Mouse (Mus musculus) megakaryocyte, adult 5-6 weeks (primary cell): Measurements from ENCODE around the gene Abcc3. TPM values are rescaled to one million over a fixed set of nuclear protein-coding genes. Genes with fewer than 3 reads are reported as not detected.
"Not testable (repeated sequence)": the region's sequence is repeated elsewhere in the genome, so short reads cannot be mapped to it uniquely, and the experiment has no call there.

Source experiments
- ATAC-seq: 2 replicates; pipeline ENCODE4 v1.8.0; 2016; ENCODE audit warnings: mild to moderate bottlenecking, inconsistent platforms; ENCODE audit not compliant: poor library complexity, severe bottlenecking
- total RNA-seq, 2 experiments: library from RNA; stranded (forward) in 1 of 2; stranded (reverse) in 1 of 2; fragments of 153-499, 151-499 nt in 1 of 2; fragments of 221-1000, 200-1000 nt in 1 of 2; gene quantifications; 2 replicates each; pipeline versions ENCODE4 v1.2.3 to v1.2.4; 2015 to 2017

Gene Abcc3
- total RNA-seq, 2 experiments from 2014 or later, result 1.1 to 1.8 TPM

DNA sequence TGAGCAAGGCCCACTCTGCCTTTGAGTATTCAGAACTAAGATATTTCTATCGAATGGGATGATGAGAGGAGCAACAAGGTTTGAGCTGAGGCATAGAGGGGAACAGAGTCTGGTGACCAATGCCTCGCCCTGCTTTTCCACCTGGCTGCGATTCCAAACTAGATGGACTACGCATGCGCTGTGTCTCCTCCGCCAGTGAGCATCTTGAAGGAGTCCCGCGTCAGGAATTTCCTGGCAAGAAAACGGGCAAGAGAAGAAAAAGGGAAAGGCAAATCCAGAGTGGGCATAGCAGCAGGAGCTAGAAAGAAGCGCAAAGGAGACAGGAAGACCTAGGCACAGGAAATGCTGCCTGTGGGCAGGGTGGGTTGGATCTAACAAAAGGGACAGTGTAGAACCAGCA lies 11.0 kb upstream of the Abcc3 start:
- ATAC-seq, result no peak

DNA sequence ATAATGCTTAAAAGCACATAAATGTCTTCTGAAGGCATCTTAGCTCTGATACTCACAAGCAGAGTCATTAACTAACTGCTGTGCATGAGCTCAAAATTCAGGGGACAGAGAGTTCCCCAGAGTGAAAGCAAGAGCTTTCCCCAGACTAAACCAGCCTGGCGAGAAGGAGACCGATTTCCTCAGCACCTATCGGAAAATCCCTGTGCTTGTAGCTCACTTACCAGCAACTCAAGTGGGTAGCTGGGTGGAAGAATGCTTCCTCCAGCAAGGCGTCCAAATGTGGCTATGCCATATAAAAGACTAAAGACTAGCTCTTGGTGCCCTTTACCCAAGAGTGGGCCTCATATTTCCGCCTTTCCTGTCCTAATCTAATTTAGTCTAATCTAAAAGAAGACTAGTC lies 9.9 kb upstream of the Abcc3 start:
- ATAC-seq, result no peak

DNA sequence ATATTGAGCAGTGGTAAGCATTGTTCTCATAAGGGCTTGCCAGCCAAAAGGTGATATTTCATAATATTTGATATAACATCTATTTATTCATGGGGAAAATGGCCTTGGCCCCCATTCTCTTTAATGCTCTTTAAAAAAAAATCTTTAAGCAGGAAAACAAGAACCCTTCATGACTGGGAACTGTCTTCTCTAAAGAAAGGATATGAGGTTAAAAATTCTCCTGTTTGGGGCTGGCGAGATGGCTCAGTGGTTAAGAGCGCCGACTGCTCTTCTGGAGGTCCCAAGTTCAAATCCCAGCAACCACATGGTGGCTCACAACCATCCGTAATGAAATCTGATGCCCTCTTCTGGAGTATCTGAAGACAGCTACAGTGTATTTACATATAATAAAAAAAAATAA lies 9.2 kb upstream of the Abcc3 start:
- ATAC-seq, result not testable (repeated sequence)

DNA sequence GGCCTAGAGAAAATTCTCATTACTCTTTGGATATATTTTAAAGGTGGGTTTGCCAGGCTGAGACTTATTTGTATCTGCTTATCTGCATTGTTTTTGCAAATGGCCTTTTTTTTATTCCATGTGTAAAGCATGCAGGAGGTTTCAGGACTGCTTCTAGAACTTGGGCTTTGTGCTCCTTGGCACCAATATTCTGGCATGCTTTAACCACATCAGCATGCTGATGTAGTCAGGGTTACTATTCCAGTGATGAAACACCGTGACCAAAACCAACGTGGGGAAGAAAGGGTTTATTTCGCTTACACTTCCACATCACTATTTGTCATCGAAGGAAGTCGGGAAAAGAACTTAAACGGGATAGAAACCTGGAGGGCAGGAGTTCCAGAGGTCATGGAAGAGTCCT lies 8.2 kb upstream of the Abcc3 start:
- no peak for ATAC-seq

DNA sequence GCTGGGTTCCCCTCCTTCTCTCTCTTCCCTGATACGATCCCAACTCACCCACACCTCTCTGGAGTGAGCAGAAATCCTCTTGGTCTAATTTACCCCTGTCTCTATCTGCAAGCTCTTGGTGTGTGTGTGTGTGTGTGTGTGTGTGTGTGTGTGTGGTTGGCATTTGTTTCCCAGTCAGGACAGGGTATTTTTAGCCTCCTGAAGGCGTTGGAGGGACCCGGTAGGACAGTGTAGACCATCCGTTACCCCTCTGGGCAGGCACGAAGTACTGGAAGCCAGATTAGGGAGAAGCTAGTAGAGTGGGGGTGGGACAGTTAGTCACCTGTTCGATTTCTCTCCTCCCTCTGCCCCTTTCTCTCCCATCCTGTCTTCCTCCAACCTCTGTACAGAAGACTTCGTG lies 1.3 kb upstream of the Abcc3 start:
- no peak for ATAC-seq

DNA sequence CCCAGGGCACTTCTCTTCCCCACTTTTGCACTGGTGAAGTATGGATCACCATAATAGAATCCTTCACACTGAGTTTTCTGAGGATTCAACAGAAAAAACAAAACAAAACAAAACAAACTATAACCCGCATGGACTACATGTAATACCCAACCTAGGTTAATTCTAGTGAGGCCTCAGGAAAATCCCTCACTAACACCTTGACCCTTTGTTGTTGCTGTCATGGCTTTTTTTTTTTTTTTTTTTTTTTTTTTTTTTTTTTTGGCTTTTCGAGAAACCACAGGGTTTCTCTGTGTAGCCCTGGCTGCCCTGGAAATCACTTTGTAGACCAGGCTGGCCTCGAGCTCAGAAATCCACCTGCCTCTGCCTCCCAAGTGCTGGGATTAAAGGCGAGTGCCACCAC lies 693 bp upstream of the Abcc3 start:
- not testable (repeated sequence) for ATAC-seq

DNA sequence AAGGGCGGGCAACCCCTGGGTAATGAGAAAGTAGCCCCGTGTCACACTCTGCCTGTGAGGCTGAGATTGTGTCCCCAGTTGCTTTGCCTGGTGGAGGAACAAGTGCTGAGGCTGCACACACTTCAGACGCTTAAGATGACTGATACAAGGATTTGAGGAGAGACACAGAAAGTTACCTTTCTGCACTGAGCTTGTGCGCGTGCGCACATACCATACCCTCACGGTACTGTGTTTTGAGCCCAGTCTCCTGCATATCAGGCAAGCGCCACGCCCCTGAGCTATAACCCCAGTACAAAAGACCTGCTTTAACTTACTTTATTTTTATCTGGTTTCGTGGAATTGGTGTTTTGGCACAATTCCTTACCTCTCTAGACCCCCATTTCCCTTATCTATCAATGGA lies 1.1 kb downstream of the Abcc3 start:
- no peak for ATAC-seq

DNA sequence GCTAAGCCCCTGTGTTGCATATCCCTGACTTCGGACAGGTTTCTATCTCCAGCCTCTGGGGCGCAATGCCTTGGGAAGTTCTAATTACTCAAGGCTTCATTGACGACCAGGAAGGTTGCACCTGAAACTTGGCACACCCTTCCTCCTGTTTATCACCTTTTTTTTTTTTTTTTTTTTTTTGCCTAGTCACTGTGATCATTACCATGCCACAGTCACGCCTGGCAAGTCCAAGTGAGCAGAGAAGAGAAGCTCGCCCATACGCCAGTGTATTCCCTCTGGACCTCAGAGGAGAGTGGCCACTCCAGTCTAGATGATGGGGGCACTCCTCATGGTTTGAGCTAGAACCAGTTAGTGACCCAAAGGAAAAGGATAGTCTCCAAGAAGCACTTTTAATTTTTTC lies 2.0 kb downstream of the Abcc3 start:
- no peak for ATAC-seq

DNA sequence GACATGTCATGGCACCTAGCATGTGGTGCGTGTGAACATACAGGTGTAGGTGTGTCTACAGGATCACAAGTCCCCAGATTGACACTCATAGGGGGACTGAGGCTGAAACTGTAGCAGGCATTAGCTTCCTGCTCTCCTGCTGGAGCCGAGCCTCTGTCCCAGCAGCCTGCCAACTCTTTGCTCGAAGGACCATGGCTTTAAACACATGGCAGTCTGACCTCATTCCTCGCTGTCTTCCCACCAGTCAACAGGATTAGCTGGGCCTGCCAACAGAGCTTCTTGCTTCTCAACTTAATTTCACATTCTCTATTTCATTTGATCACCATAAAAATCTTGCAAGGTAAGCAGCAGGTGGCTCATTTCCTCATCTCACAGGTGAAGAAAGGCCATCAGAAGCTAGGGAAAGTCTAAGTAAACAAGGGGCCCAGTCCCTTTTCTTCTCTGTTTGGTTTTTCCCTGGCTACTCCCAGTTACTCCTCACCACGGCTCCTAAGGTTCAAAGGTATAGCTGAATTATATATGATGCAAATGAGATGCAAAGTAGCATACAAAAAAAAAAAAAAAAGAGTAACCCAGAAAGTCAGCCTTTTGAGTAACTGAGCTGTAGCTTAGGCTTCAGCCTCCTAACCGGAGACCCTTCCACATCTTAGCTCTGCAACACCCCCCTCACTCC lies 2.9 kb downstream of the Abcc3 start:
- no peak for ATAC-seq

DNA sequence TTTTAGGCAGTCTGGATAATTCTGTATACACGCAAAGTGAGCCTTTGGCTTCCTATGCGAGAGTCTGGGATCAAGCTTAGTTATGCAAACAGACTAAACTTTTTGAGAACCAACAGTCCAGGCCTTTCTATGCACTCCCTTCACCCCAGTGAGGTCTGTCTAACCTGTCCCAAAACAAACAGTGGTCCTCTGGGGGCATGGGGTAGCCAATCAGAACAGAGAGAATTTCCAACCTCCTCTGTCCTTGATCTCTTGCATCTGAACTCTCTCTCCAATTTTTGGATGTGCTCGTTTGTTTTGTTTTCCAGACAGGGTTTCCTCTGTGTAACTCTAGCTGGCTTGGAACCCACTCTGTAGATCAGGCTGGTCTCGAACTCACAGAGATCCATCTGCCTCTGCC lies 3.8 kb downstream of the Abcc3 start:
- no peak for ATAC-seq

DNA sequence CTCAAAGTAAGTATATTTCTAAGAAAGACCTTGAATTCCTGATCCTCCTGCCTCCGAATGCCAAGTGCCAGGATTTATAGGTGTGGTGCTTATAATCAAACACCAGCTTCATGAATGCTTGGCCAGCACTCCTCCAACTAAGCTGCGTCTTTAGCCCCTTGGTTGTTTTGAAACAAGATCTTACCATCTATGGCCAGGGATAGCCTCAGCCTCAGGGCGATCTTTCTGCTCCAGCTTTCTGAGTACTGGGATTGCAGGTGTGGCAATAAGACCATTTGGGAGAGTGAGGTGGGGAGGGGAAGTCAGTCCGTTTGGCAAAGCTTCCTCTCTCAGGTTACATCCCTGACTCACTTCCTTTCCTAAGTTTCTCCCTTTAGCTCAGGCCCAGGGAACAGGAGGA lies 5.0 kb downstream of the Abcc3 start:
- no peak for ATAC-seq

DNA sequence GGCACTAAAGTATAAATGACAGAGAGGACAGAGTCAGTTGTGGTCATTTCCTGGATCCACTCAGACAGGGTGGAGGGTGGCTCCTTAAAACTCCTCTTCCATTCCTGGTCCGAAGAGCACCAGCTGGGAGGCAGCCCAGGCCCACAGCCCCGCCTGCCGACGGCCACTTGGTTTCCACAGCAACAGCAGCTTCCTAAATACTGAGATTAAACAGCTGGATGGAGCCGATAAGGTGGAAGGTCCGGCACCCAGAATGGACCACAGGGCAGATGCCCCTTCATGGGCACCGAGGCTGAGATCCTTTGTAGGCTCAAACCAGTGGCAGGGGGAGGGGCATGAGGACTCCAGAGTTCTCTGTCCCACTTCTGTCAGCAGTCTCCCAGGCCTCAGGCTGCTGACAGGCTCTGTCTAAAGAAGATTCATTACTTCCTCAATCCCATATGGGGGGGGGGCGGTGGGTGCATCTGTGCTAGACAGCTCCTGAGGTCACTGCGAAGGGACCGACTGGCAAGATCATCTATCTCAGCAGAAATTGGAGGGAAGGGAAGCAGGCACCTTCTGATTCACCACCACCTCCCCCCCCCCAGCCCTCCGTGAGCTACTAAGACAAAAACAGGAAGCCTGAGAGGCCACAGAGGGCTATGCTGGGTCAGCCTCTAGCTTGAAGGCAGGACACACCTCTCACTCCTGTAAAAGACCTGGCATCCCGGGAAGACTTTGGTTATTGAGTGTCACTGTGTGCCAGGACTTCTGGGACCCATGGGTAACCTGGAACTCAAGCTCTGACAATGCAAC lies 6.6 kb downstream of the Abcc3 start:
- peak; percentile 91 for ATAC-seq

DNA sequence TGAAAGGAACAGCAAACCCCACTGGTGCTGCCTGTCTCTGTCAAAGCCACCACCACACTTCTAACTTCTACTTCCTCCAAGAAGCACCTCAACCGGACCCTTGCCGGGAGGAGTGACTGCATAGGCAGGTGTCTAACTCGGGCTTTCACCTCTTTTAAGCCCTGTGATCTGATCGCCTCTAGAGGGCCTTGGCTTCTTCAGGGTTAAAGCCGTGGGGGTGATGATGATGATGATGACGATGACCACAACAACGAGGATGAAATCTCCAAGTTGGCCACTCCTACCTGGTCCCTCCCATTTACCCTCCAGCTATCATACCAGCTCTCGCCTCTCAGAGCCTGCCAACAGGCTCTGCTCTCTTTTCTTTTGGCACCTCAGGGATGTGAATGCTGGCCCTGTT lies 13.1 kb downstream of the Abcc3 start:
- no peak for ATAC-seq

DNA sequence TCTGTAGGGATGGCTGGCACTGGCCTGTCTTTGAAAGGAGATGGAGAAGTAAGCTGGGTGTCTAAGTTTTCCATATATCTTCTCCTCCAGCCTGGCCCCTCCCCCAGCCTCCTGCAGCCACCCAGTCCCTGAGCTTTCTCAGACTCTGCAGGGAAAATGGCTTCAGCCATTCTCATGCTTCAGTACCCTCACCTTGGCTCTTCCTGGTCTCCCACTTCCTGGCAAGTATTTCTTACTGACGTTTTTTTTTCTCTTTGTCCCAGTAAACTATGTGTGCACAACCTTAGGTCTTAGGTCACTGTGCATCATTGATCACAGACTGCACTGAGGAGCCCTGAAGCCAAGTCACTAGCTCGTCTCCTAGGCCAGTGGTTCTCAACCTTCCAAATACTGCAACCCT lies 13.7 kb downstream of the Abcc3 start:
- ATAC-seq, result no peak

DNA sequence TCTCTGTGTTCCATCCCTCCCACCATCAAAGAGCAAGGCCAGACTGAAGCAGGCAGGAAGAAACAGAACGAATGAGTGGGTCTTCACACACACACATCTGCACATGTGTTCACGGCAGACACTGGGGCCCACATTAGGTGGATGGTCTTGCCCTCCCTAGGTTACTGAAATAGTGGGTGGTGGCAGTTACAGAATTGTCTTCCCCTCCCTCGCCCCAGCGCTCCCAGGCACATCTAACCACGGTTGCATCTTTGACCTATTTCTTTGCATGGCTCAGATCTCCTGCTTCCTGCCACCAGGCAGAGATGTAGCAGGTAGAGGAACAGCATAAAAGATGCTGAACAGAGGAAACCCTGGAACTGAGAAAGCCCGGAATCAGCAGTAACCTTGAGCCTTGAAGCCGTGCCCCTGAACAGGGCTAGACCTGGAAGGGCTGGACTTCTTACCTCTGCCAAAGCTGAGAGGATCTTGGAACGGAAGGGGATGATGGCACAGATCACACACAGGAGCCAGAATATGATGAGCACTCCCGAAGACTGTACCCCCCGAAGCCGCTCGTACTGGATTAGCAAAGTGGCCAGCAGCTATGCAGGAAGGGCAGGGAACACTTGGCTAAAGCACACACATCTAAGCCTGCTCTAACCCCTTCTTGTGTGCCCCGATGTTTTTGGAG lies 18.4 kb downstream of the Abcc3 start:
- no peak for ATAC-seq

DNA sequence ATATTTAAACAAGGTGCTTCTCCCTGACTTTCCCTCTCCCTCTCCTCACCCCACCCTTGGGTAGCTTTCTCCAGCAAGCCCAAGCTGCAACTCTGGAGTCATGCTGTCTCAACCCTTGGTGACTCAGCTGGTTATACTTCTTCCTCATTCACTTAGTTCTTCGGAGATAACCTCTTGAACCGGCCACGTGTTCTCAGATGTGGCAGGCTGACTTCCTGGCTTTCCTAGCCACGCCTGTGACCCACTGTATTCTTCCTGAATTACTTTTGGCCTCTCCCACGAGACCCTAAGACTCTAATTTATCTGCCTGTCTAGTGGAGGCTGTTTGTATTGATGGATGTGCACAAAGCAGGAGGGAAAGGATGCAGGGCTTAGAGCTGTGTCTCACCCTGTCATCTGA lies 22.0 kb downstream of the Abcc3 start:
- peak; percentile 98 for ATAC-seq

DNA sequence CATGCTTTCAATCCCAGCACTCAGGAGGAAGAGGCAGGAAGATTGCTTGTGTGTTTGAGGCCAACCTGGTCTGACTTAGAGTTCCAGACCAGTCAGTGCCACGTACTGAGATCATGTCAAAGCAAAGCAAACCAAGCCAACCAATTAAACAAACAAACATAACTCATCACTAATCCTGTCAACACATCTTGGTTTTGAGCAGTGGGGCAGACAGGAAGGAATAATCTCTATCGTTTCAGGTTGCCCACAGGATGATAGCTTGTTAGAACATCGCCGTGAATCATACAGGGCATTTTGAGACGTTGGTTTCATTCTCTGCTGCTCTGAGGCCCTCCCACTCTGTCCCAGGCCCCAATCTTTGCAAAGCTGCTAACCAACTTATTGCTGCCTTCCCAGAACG lies 22.8 kb downstream of the Abcc3 start:
- ATAC-seq, result no peak

DNA sequence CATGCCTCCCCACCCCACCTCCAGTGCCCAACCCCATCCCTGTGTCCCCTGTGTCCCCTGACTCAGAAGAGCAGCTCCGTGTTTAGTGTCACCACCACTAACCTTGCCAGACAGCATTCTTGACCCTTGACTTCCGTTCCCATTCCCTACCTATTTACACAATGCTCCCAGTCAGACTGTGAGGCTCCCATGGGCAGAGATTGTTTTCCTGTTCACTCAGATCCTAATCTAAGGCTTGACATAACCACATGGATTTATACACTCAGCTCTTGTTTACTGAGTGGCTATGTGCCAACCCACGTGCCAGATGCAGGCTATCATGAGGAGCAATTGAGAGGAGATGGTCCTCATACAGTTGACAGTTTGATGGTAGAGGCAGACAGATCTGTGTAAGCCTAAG lies 27.5 kb downstream of the Abcc3 start:
- ATAC-seq, result no peak

DNA sequence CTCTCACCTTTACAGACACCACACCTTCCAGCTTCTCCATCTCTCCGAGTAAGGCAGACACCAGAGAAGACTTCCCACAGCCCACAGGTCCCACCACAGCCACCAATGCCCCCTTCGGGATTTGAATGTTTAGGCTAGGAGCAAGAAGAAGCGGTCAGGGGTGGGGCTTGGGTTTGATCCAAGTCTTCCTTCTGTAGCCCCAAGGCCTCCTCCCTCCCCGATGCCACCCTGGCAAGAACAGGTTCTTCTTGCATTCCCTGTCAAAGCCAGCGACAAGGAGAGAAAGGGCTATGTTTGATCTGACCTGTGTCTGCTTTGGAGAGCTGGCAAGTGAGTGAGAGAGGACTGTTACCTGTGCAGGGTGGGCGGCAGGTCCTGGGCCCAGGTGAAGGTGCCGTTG lies 29.1 kb downstream of the Abcc3 start:
- no peak for ATAC-seq

DNA sequence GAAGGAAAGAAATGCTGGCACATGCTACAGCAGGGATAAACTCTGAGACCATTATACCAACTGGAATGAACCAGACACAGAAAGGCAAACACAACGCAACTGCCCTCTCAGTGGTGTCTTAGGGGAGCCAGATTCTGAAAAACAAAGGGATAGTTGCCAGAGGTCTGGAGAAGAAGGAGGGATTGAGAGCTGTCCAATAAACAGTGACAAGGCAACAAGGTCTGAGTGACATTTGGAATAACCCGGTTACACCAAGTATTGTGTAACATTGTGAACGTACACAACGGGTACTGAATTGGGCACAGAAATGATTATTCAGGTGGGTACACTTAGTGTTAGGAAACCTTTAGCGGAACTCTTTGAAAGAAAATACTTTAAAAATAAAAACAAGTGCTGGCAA lies 30.7 kb downstream of the Abcc3 start:
- ATAC-seq, result no peak

DNA sequence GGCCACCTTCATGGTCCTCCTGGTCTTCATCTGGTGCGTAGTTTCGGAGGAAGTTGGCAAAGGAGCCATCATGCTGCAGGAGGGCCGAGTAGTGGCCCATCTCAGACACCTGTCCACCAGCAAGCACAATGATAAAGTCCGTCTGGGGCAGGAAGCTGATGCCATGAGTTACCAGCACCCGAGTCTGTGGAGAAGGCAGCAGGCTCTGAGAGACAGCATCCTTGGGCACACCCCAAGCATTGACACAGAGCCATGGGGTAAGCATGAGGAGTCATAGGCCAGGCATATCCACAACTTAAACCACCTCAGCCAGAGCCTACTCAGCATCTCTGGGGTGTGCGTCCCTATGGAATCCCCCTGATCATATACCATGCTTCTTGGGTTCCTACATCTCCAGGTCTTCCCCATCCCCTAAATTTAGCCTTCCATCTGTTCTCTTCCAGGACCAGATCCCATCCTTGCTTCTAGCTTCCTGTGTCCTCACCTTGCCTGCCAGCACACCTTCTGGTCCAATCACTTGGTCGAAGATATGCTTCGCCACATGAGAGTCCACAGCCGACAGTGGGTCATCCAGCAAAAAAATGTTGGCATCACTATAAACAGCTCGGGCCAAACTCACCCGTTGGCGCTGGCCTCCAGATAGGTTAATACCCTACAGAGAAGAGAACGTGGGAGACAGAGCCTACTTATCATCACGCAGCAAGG lies 31.5 kb downstream of the Abcc3 start:
- no peak for ATAC-seq

DNA sequence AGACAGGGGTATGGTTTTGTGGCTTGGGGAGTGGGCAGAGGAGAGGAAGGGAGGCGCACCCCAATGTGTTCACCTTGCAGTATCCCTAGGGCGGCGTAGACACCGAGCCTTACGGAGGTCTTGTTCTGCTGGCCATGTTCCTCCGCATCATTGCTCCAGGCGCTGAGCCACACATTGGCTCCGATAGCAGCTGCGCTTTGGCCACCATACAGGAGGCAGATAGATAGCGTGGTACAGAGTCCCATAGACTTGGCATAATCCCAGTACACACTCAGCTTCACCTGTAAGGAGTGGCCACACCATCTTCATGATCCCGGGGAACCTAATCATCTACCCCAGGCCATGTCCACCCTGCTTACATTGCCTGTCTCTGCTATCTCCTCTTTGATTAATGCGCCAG lies 33.6 kb downstream of the Abcc3 start:
- no peak for ATAC-seq
